In the genomic region with DNA sequence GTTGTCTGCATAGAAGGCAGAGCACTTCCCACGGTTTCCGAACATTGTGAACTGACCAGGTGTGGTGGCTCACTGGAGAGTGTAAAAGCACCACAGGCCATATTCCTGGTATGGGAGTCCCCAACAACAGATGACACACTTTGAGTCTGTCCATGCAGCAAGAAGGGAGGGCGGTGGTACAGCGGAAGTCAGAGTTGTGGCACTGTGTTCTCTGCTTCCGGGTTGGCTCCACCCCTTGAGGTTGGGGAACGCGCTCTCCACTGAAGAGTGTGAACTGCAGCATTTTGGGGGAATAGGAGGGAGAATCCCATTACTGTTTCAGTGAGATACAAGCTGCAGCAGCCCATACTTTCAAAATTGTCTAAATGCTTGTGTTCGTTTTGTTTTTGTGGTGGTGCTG, we compare ENCODE assay signal across 22 mouse cellular contexts. TPM values are rescaled to one million over a fixed set of nuclear protein-coding genes. Genes with fewer than 3 reads are reported as not detected.
A peak's percentile ranks its signal among the peaks of the same experiment; 100 is the strongest.
DNase-seq lines count a peak whose midpoint lies in the region; ATAC-seq and TF ChIP-seq lines count a peak whose summit lies in the region.
"Had no signal": no experiment of that assay in that cellular context is flagged by ENCODE, and none has a peak within 500 bp of the region (broad histone marks: within the 10 kb centered on the region; RNA-seq: fewer than 3 reads in every experiment).

No protein-coding gene starts in this region.

- DNase-seq in thymus, postnatal 25 days, result peak; percentile 36
- DNase-seq in thymus, postnatal 4 days, result no peak
- peak; percentile 24 for DNase-seq in T-cell, adult 2 months (ENCODE audit: low spot score)
- no peak for DNase-seq in adrenal gland, postnatal 25 days
- DNase-seq in left cerebral cortex, adult 2 months (ENCODE audit: extremely low spot score in 1 of 2, low spot score in 2 of 2), result no peak
- DNase-seq: adrenal gland, adult 2 months; adrenal gland, postnatal 36 days; cerebellum, adult 2 months; cerebellum, postnatal 14 days; embryo, embryonic 11 days; gastrocnemius, postnatal 10 days had no signal

- no peak overlapping the region for H3K4me3 ChIP-seq in kidney, embryonic 14.5 days (ENCODE audit: low read length)
- no peak overlapping the region for H3K4me3 ChIP-seq in left cerebral cortex, adult 2 months
- H3K4me3 ChIP-seq: embryonic facial prominence, embryonic 15.5 days; erythroblast, embryonic 14.5 days; forebrain, embryonic 10.5 days; heart, embryonic 12.5 days; hindbrain, embryonic 10.5 days; hindbrain, embryonic 15.5 days had no signal

- no peak for TF ChIP-seq CTCF in left cerebral cortex, adult 2 months (IDR thresholded peaks at IDR 0.05)

- H3K9ac ChIP-seq in kidney, embryonic 14.5 days (ENCODE audit: low read depth, low read length), result no peak overlapping the region
- H3K9ac ChIP-seq: embryonic facial prominence, embryonic 15.5 days; heart, embryonic 12.5 days; hindbrain, embryonic 15.5 days had no signal

- H3K27ac ChIP-seq in kidney, embryonic 14.5 days (ENCODE audit: low read depth, low read length), result no peak overlapping the region
- H3K27ac ChIP-seq in left cerebral cortex, adult 2 months, result no peak overlapping the region
- H3K27ac ChIP-seq: embryonic facial prominence, embryonic 15.5 days; forebrain, embryonic 10.5 days; hindbrain, embryonic 10.5 days; hindbrain, embryonic 15.5 days had no signal

- intact Hi-C loops in left cerebral cortex, adult 2 months (cut with DNase I), result no loop called here

- no peaks in the 10 kb centered on the region for H3K9me3 ChIP-seq in kidney, embryonic 14.5 days (ENCODE audit: control insufficient read depth, low read length)
- H3K9me3 ChIP-seq: embryonic facial prominence, embryonic 15.5 days; forebrain, embryonic 10.5 days; heart, embryonic 12.5 days; hindbrain, embryonic 10.5 days; hindbrain, embryonic 15.5 days had no signal

- H3K36me3 ChIP-seq in kidney, embryonic 14.5 days (ENCODE audit: control insufficient read depth, insufficient read depth, low read length), result no peaks in the 10 kb centered on the region; the same call in 1 of the 2 replicates
- H3K36me3 ChIP-seq: forebrain, embryonic 10.5 days; G1E; hindbrain, embryonic 10.5 days; hindbrain, embryonic 15.5 days had no signal

- 87% methylated on average over 8 of the region's 8 CpGs for WGBS in kidney, embryonic 14.5 days

- peaks cover 9% of the 10 kb centered on the region for H3K4me1 ChIP-seq in kidney, embryonic 14.5 days (ENCODE audit: control insufficient read depth, insufficient read depth, low read length)

- H3K27me3 ChIP-seq in kidney, embryonic 14.5 days (ENCODE audit: control insufficient read depth, insufficient read depth, low read length), result peaks cover 2% of the 10 kb centered on the region; the same call in 1 of the 2 replicates
- H3K27me3 ChIP-seq: embryonic facial prominence, embryonic 15.5 days; heart, embryonic 12.5 days; hindbrain, embryonic 15.5 days had no signal

- no peak overlapping the region for H3K4me2 ChIP-seq in kidney, embryonic 14.5 days (replicated peaks; ENCODE audit: low read depth, low read length)
- H3K4me2 ChIP-seq: embryonic facial prominence, embryonic 15.5 days; heart, embryonic 12.5 days; hindbrain, embryonic 15.5 days had no signal

- ATAC-seq in CD4-positive, CD25-positive, alpha-beta regulatory T cell, adult 4 months, result peak; percentile 67
- ATAC-seq in inflammation-experienced regulatory T-cells, adult 6 months, result peak; percentile 70
- ATAC-seq in kidney, embryonic 14.5 days (ENCODE audit: low FRiP score, low TSS enrichment), result no peak
- ATAC-seq: forebrain, embryonic 14.5 days had no signal

RNA-seq across cellular contexts. Expression of gene Emp1, which starts 11.0 kb away (rescaled TPM):
- under 1 TPM; 0.71 to 0.95 TPM for polyA plus RNA-seq in CD4-positive, CD25-positive, alpha-beta regulatory T cell, adult 4 months (2017; shearing (Covaris generic))
- polyA plus RNA-seq in inflammation-experienced regulatory T-cells, adult 6 months (2017; shearing (Covaris generic)), result 10 to 100 TPM in 2 of 3 experiments, 1 to 10 TPM in 1; 7.0 to 16.4 (median 12.2) TPM
- 14.0 and 23.7 TPM in 2 replicates for polyA plus RNA-seq in kidney, embryonic 14.5 days (2014; fragmentation: Nextera tagmentation; extraction: Ambion mirVana)
- 29.8 and 31.3 TPM in 2 replicates for total RNA-seq in adrenal gland, postnatal 25 days (2021)
- total RNA-seq in left cerebral cortex, adult 2 months (2021), result 1 to 10 TPM; 2.6 TPM
- polyA plus RNA-seq: erythroblast, embryonic 14.5 days; G1E had no signal

Comparison
In these comparisons a context has a peak if more than half of its experiments do, and no peak if none do; other contexts are left out.
1. DNase-seq: peak in thymus, postnatal 25 days (single experiment) and T-cell, adult 2 months (single experiment); none in thymus, postnatal 4 days (single experiment), adrenal gland, postnatal 25 days (single experiment) and left cerebral cortex, adult 2 months (0 of 2).